Comparison of ENCODE assay signal across 25 mouse cellular contexts in the genomic region with DNA sequence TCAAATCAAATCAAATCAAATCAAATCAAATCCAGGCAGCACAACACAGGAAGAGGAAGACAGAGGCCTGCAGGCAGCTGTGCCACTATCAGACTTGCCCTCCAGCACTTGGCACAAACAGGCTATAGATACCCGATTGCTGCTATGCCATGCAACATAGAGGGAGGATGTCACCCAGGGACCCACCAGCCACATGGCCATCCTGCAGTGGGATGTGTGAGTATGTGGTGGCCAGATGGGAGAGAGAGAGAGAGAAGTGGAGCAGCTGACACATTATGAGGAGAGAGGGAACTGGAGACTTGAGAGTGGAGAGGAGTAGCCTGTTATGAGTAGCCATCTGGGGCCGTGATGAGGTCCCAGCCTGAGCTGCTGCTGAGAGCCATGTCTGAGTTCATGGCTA.
DNase-seq lines count a peak whose midpoint lies in the region; ATAC-seq and TF ChIP-seq lines count a peak whose summit lies in the region.
"Had no signal": no experiment of that assay in that cellular context is flagged by ENCODE, and none has a peak within 500 bp of the region (broad histone marks: within the 10 kb centered on the region; RNA-seq: fewer than 3 reads in every experiment).

No protein-coding gene starts in this region.

- H3K27ac ChIP-seq in forebrain, postnatal 0 days (ENCODE audit: low read depth, low read length), result no peak overlapping the region
- no peak overlapping the region for H3K27ac ChIP-seq in forebrain, embryonic 15.5 days (replicated peaks)
- no peak overlapping the region for H3K27ac ChIP-seq in neural tube, embryonic 15.5 days (replicated peaks)
- H3K27ac ChIP-seq: embryonic facial prominence, embryonic 10.5 days; embryonic facial prominence, embryonic 13.5 days; forebrain, embryonic 12.5 days; heart, adult 2 months; hindbrain, embryonic 10.5 days; hindbrain, embryonic 14.5 days had no signal

- no peak for TF ChIP-seq POLR2A in brain, embryonic 14.5 days (IDR thresholded peaks at IDR 0.05; ENCODE audit: borderline replicate concordance, extremely low read depth, insufficient read depth, insufficient read length, poor library complexity, severe bottlenecking)

- no peaks in the 10 kb centered on the region for H3K4me1 ChIP-seq in forebrain, postnatal 0 days (ENCODE audit: insufficient read depth)
- no peaks in the 10 kb centered on the region for H3K4me1 ChIP-seq in forebrain, embryonic 15.5 days
- H3K4me1 ChIP-seq in neural tube, embryonic 15.5 days, result no peaks in the 10 kb centered on the region
- H3K4me1 ChIP-seq: embryonic facial prominence, embryonic 10.5 days; embryonic facial prominence, embryonic 13.5 days; forebrain, embryonic 12.5 days; hindbrain, embryonic 10.5 days had no signal

- H3K9ac ChIP-seq in forebrain, postnatal 0 days, result no peak overlapping the region
- no peak overlapping the region for H3K9ac ChIP-seq in forebrain, embryonic 15.5 days (replicated peaks)
- no peak overlapping the region for H3K9ac ChIP-seq in neural tube, embryonic 15.5 days (replicated peaks)
- H3K9ac ChIP-seq: embryonic facial prominence, embryonic 13.5 days; forebrain, embryonic 12.5 days; hindbrain, embryonic 14.5 days had no signal

- peak; percentile 16 for DNase-seq in forebrain, postnatal 0 days
- DNase-seq in left cerebral cortex, postnatal 4 days, result peak; percentile 15
- DNase-seq in left cerebral cortex, adult 9 months (ENCODE audit: low spot score in 2 of 2), result no peak
- peak; percentile 61 for DNase-seq in MN1 (ENCODE audit: low spot score)
- peak; percentile 1 for DNase-seq in brain, embryonic 14.5 days (ENCODE audit: low read depth)
- DNase-seq: adrenal gland, adult 2 months; adrenal gland, postnatal 14 days; B cell, adult 2 months; cerebellum, adult 9-11 months; embryo, embryonic 11 days; gastrocnemius, postnatal 25 days; heart, adult 2 months had no signal

- ATAC-seq in forebrain, postnatal 0 days, result peak; percentile 61
- ATAC-seq in forebrain, embryonic 15.5 days (replicated peaks), result no peak
- ATAC-seq in neural tube, embryonic 15.5 days (ENCODE audit: low FRiP score), result no peak
- ATAC-seq: forebrain, embryonic 16.5 days; intestine, postnatal 0 days had no signal

- intact Hi-C loops in left cerebral cortex, postnatal 4 days (cut with DNase I), result no loop called here

- no peaks in the 10 kb centered on the region for H3K9me3 ChIP-seq in forebrain, postnatal 0 days (ENCODE audit: low read length)
- no peaks in the 10 kb centered on the region for H3K9me3 ChIP-seq in forebrain, embryonic 15.5 days
- H3K9me3 ChIP-seq in neural tube, embryonic 15.5 days (replicated peaks), result no peaks in the 10 kb centered on the region
- H3K9me3 ChIP-seq: embryonic facial prominence, embryonic 10.5 days; embryonic facial prominence, embryonic 13.5 days; forebrain, embryonic 12.5 days; G1E; hindbrain, embryonic 10.5 days had no signal

- 78% methylated on average over 2 of the region's 2 CpGs for WGBS in forebrain, postnatal 0 days
- WGBS in forebrain, embryonic 15.5 days, result 79% methylated on average over 2 of the region's 2 CpGs
- WGBS in neural tube, embryonic 15.5 days, result 74% methylated on average over 2 of the region's 2 CpGs

- no peak overlapping the region for H3K4me3 ChIP-seq in forebrain, postnatal 0 days (ENCODE audit: low read depth, low read length)
- H3K4me3 ChIP-seq in forebrain, embryonic 15.5 days, result no peak overlapping the region
- no peak overlapping the region for H3K4me3 ChIP-seq in neural tube, embryonic 15.5 days (replicated peaks)
- H3K4me3 ChIP-seq: embryonic facial prominence, embryonic 10.5 days; embryonic facial prominence, embryonic 13.5 days; erythroblast, embryonic 14.5 days; forebrain, embryonic 12.5 days; heart, adult 2 months; hindbrain, embryonic 10.5 days had no signal

- H3K36me3 ChIP-seq in forebrain, postnatal 0 days (ENCODE audit: insufficient read depth), result no peaks in the 10 kb centered on the region
- no peaks in the 10 kb centered on the region for H3K36me3 ChIP-seq in forebrain, embryonic 15.5 days
- no peaks in the 10 kb centered on the region for H3K36me3 ChIP-seq in neural tube, embryonic 15.5 days
- H3K36me3 ChIP-seq: embryonic facial prominence, embryonic 10.5 days; embryonic facial prominence, embryonic 13.5 days; forebrain, embryonic 12.5 days; G1E; hindbrain, embryonic 10.5 days had no signal

- H3K27me3 ChIP-seq in forebrain, postnatal 0 days (ENCODE audit: insufficient read depth, low read length), result no peaks in the 10 kb centered on the region
- H3K27me3 ChIP-seq in forebrain, embryonic 15.5 days, result no peaks in the 10 kb centered on the region
- no peaks in the 10 kb centered on the region for H3K27me3 ChIP-seq in neural tube, embryonic 15.5 days (replicated peaks)
- H3K27me3 ChIP-seq: CH12.LX; embryonic facial prominence, embryonic 13.5 days; forebrain, embryonic 12.5 days had no signal

- no peak overlapping the region for H3K4me2 ChIP-seq in forebrain, postnatal 0 days (ENCODE audit: low read depth)
- H3K4me2 ChIP-seq in forebrain, embryonic 15.5 days (replicated peaks), result no peak overlapping the region
- no peak overlapping the region for H3K4me2 ChIP-seq in neural tube, embryonic 15.5 days
- H3K4me2 ChIP-seq: embryonic facial prominence, embryonic 13.5 days; forebrain, embryonic 12.5 days; heart, embryonic 11.5 days; hindbrain, embryonic 14.5 days had no signal

- no peak for TF ChIP-seq CTCF in forebrain, postnatal 0 days (IDR thresholded peaks at IDR 0.05; ENCODE audit: low read depth)
- TF ChIP-seq CTCF in brain, embryonic 14.5 days (IDR thresholded peaks at IDR 0.05; ENCODE audit: borderline replicate concordance, extremely low read depth, insufficient read depth, insufficient read length), result no peak

Comparison
In these comparisons a context has a peak if more than half of its experiments do, and no peak if none do; other contexts are left out.
1. DNase-seq: peak in forebrain, postnatal 0 days (single experiment), left cerebral cortex, postnatal 4 days (single experiment), MN1 (single experiment) and brain, embryonic 14.5 days (single experiment); none in left cerebral cortex, adult 9 months (0 of 2).